25 mouse cellular contexts compared by ENCODE assay signal in the genomic region with DNA sequence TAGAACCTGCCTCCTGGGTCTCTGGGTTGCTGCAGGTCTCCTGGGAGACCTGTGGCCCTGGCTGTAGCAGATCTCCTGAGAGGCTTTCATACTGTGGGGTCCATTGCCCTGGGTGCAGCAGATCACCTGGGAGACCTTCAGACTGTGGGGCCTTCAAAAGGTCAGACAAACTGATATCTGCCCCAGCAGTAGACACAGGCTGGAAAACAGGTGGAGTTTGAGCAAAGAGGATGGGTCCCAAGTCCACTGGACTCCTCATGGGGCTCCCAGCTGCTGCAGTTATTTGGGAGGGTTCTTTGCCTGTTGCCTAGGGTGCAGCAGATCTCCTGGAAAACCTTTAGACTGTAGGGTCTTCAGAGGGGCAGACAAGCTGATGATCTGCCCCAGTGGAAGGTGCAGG. TPM values are rescaled to one million over a fixed set of nuclear protein-coding genes. Genes with fewer than 3 reads are reported as not detected.
A peak's percentile ranks its signal among the peaks of the same experiment; 100 is the strongest.
DNase-seq lines count a peak whose midpoint lies in the region; ATAC-seq and TF ChIP-seq lines count a peak whose summit lies in the region.
"Had no signal": no experiment of that assay in that cellular context is flagged by ENCODE, and none has a peak within 500 bp of the region (broad histone marks: within the 10 kb centered on the region; RNA-seq: fewer than 3 reads in every experiment).

No protein-coding gene starts in this region.

- DNase-seq in ES-CJ7 (ENCODE audit: low read depth, low spot score) = peak; percentile 1
- DNase-seq in liver, postnatal 0 days = no peak
- no peak for DNase-seq in retina, embryonic 14.5 days (ENCODE audit: low spot score)
- DNase-seq: adrenal gland, postnatal 10 days; adrenal gland, postnatal 36 days; cerebellum, adult 11 months; cerebellum, adult 2 months; cerebellum, adult 9-11 months; cerebellum, postnatal 25 days; gastrocnemius, postnatal 10 days; gastrocnemius, postnatal 36 days; heart, postnatal 14 days; heart, postnatal 4 days had no signal

- H3K9ac ChIP-seq in intestine, postnatal 0 days (ENCODE audit: low read depth, low read length) = no peak overlapping the region
- H3K9ac ChIP-seq in intestine, embryonic 15.5 days = no peak overlapping the region
- no peak overlapping the region for H3K9ac ChIP-seq in liver, postnatal 0 days (replicated peaks)
- H3K9ac ChIP-seq: embryonic facial prominence, embryonic 12.5 days; embryonic facial prominence, embryonic 15.5 days; forebrain, embryonic 12.5 days; heart, embryonic 13.5 days; hindbrain, embryonic 14.5 days had no signal

- no peak for TF ChIP-seq CTCF in intestine, postnatal 0 days (IDR thresholded peaks at IDR 0.05; ENCODE audit: low read depth)
- 0 out of 2 replicates have a peak, but pooled peaks have one; percentile 9 for TF ChIP-seq CTCF in bone marrow macrophage, adult 2 months (IDR thresholded peaks at IDR 0.05; ENCODE audit: low read depth, low read length)
- TF ChIP-seq CTCF in liver, postnatal 0 days (IDR thresholded peaks at IDR 0.05; ENCODE audit: low read depth) = no peak

- H3K9me3 ChIP-seq in intestine, postnatal 0 days (ENCODE audit: control insufficient read depth) = peaks cover 4% of the 10 kb centered on the region; the same call in 1 of the 2 replicates
- no peaks in the 10 kb centered on the region for H3K9me3 ChIP-seq in intestine, embryonic 15.5 days
- H3K9me3 ChIP-seq in liver, postnatal 0 days (ENCODE audit: low read length) = no peaks in the 10 kb centered on the region
- H3K9me3 ChIP-seq: embryonic facial prominence, embryonic 15.5 days had no signal

- H3K36me3 ChIP-seq in intestine, postnatal 0 days (ENCODE audit: control insufficient read depth, insufficient read depth) = 0 out of 2 replicates have a peak, but pooled peaks cover 3% of the 10 kb centered on the region
- H3K36me3 ChIP-seq in intestine, embryonic 15.5 days = no peaks in the 10 kb centered on the region
- peaks cover 4% of the 10 kb centered on the region; the same call in 1 of the 2 replicates for H3K36me3 ChIP-seq in liver, postnatal 0 days (replicated peaks; ENCODE audit: insufficient read depth, low read length)

- peak; percentile 54; the same call in 1 of the 2 replicates for ATAC-seq in intestine, postnatal 0 days
- ATAC-seq in intestine, embryonic 15.5 days = no peak
- peak; percentile 29; the same call in 1 of the 2 replicates for ATAC-seq in liver, postnatal 0 days
- ATAC-seq: CD4-positive, CD25-positive, alpha-beta regulatory T cell, adult 4 months; forebrain, embryonic 16.5 days; hindbrain, postnatal 0 days; inflammation-experienced regulatory T-cells, adult 6 months had no signal

- no peak for TF ChIP-seq EP300 in liver, postnatal 0 days (IDR thresholded peaks at IDR 0.05; ENCODE audit: low read depth)

- no peak for TF ChIP-seq POLR2A in bone marrow macrophage, adult 2 months (IDR thresholded peaks at IDR 0.05; ENCODE audit: borderline replicate concordance, low read depth, low read length)

- H3K27ac ChIP-seq in intestine, postnatal 0 days (ENCODE audit: low read depth, low read length) = no peak overlapping the region
- H3K27ac ChIP-seq in intestine, embryonic 15.5 days = no peak overlapping the region
- H3K27ac ChIP-seq in bone marrow macrophage, adult 2 months (ENCODE audit: insufficient read depth, low read depth, low read length) = no peak overlapping the region
- H3K27ac ChIP-seq in liver, postnatal 0 days (ENCODE audit: low read depth) = no peak overlapping the region
- H3K27ac ChIP-seq: embryonic facial prominence, embryonic 12.5 days; embryonic facial prominence, embryonic 15.5 days; forebrain, embryonic 12.5 days; heart, embryonic 13.5 days; hindbrain, embryonic 14.5 days; hindbrain, postnatal 0 days had no signal

- H3K27me3 ChIP-seq in intestine, postnatal 0 days (replicated peaks; ENCODE audit: control insufficient read depth, insufficient read depth, low read length) = no peaks in the 10 kb centered on the region
- H3K27me3 ChIP-seq in intestine, embryonic 15.5 days (replicated peaks) = no peaks in the 10 kb centered on the region
- no peaks in the 10 kb centered on the region for H3K27me3 ChIP-seq in liver, postnatal 0 days (ENCODE audit: insufficient read depth, low read length)
- H3K27me3 ChIP-seq: embryonic facial prominence, embryonic 12.5 days; embryonic facial prominence, embryonic 15.5 days; forebrain, embryonic 12.5 days; heart, embryonic 13.5 days had no signal

- no peak overlapping the region for H3K4me3 ChIP-seq in intestine, postnatal 0 days (ENCODE audit: low read depth, low read length)
- no peak overlapping the region for H3K4me3 ChIP-seq in intestine, embryonic 15.5 days (replicated peaks)
- no peak overlapping the region for H3K4me3 ChIP-seq in bone marrow macrophage, adult 2 months (ENCODE audit: insufficient read depth, low read length)
- H3K4me3 ChIP-seq in liver, postnatal 0 days (ENCODE audit: low read depth, low read length) = no peak overlapping the region
- H3K4me3 ChIP-seq: embryonic facial prominence, embryonic 12.5 days; embryonic facial prominence, embryonic 15.5 days; forebrain, embryonic 12.5 days; heart, embryonic 13.5 days had no signal

- no peaks in the 10 kb centered on the region for H3K4me1 ChIP-seq in intestine, postnatal 0 days (replicated peaks; ENCODE audit: control insufficient read depth, insufficient read depth, low read length)
- no peaks in the 10 kb centered on the region for H3K4me1 ChIP-seq in intestine, embryonic 15.5 days (replicated peaks)
- peaks cover 4% of the 10 kb centered on the region for H3K4me1 ChIP-seq in bone marrow macrophage, adult 2 months (ENCODE audit: control insufficient read depth, insufficient read depth, low read length)
- peaks cover 3% of the 10 kb centered on the region; the same call in 1 of the 2 replicates for H3K4me1 ChIP-seq in liver, postnatal 0 days (ENCODE audit: insufficient read depth)
- H3K4me1 ChIP-seq: embryonic facial prominence, embryonic 12.5 days; embryonic facial prominence, embryonic 15.5 days; forebrain, embryonic 12.5 days; heart, embryonic 13.5 days had no signal

- no peak overlapping the region for H3K4me2 ChIP-seq in intestine, postnatal 0 days (replicated peaks; ENCODE audit: low read depth)
- H3K4me2 ChIP-seq in intestine, embryonic 15.5 days (replicated peaks) = no peak overlapping the region
- no peak overlapping the region for H3K4me2 ChIP-seq in liver, postnatal 0 days (ENCODE audit: low read depth, low read length)
- H3K4me2 ChIP-seq: embryonic facial prominence, embryonic 12.5 days; embryonic facial prominence, embryonic 15.5 days; forebrain, embryonic 12.5 days; heart, embryonic 13.5 days; hindbrain, embryonic 14.5 days had no signal

RNA-seq across cellular contexts. Expression of gene Zfp964, which starts 7.0 kb away (rescaled TPM):
- 0.69 and 0.78 TPM in 2 replicates for polyA plus RNA-seq in intestine, postnatal 0 days (2015; fragmentation: Nextera tagmentation; extraction: Ambion mirVana)
- polyA plus RNA-seq in intestine, embryonic 15.5 days (2015; fragmentation: Nextera tagmentation; extraction: Ambion mirVana) = 1.1 and 1.2 TPM in 2 replicates
- polyA plus RNA-seq in bone marrow macrophage, adult 2 months (2012; ENCODE audit: insufficient read depth, insufficient read length, missing spikeins) = 1.5 and 1.9 TPM in 2 replicates
- polyA plus RNA-seq in liver, postnatal 0 days (2015; fragmentation: Nextera tagmentation; extraction: Ambion mirVana) = 0.28 and 0.32 TPM in 2 replicates

RNA-seq across cellular contexts. Expression of gene Zfp868, which starts 35.9 kb away (rescaled TPM):
- 8.4 and 10.0 TPM in 2 replicates for polyA plus RNA-seq in intestine, postnatal 0 days (2015; fragmentation: Nextera tagmentation; extraction: Ambion mirVana)
- 16.0 and 17.6 TPM in 2 replicates for polyA plus RNA-seq in intestine, embryonic 15.5 days (2015; fragmentation: Nextera tagmentation; extraction: Ambion mirVana)
- 15.5 and 17.0 TPM in 2 replicates for polyA plus RNA-seq in bone marrow macrophage, adult 2 months (2012; ENCODE audit: insufficient read depth, insufficient read length, missing spikeins)
- polyA plus RNA-seq in liver, postnatal 0 days (2015; fragmentation: Nextera tagmentation; extraction: Ambion mirVana) = 4.5 and 4.6 TPM in 2 replicates

RNA-seq across cellular contexts. Expression of gene Zfp869, which starts 49.2 kb away (rescaled TPM):
- polyA plus RNA-seq in intestine, postnatal 0 days (2015; fragmentation: Nextera tagmentation; extraction: Ambion mirVana) = 9.9 and 10.8 TPM in 2 replicates
- polyA plus RNA-seq in intestine, embryonic 15.5 days (2015; fragmentation: Nextera tagmentation; extraction: Ambion mirVana) = 23.2 and 24.3 TPM in 2 replicates
- 18.4 and 21.8 TPM in 2 replicates for polyA plus RNA-seq in bone marrow macrophage, adult 2 months (2012; ENCODE audit: insufficient read depth, insufficient read length, missing spikeins)
- 6.8 and 7.9 TPM in 2 replicates for polyA plus RNA-seq in liver, postnatal 0 days (2015; fragmentation: Nextera tagmentation; extraction: Ambion mirVana)
